Mouse (Mus musculus): ENCODE measurements around the gene Trio.

The Trio gene

GRCm38 (mm10) chr15:27991892-27992593 is 33.6 kb downstream of the Trio start:
- no peak for DNase-seq (ENCODE audit: low spot score)

DNA sequence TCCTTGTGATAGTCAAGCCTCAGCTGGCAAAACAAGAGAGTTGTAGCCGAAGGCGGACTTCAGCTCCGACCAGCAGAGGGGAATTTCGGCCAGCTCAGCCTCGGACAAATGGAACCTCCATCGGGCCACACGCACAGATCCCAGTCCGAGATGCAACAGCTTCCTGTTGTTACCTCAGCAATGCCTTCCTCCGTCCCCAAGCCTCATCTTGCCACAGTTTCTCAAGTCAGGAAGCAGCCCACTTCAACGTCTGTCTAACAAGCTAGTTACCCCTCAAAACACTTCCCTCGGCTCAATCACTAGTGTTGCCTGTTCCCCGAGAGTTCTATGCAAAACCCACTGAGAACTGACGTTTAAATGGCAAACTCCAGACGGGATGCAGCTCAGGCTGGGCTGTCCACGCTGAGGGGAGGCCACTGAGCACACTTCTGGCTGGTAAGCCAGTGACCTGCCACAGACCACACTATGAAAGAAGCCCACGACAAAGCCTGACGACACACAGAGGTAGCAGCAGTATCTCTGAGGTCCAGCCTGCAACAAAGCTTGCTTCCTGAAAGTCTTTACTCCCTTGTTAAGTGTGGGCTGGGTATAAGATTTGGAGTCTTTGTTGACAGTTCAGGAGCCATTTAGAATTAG is 34.5 kb downstream of the Trio start:
- no peak for DNase-seq (ENCODE audit: low spot score)

DNA sequence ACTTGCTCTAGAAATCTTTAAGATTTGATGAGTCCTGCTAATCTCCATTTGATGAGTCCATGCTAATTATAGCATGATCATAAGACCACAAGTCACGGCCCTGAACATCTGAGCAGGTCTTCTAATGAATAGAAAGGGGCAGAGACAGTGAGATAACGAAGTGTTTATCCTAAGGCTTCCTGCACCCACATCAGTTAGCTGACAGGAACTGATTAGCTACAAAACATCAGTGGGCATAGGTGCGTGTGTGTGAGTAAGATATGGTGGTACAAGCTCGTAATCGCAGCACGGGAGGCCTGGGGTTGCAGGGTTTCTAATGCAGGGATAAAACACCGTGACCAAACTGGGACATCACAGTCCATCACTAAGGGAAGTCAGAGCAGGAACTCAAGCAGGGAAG is 37.7 kb downstream of the Trio start:
- no peak for DNase-seq (ENCODE audit: low spot score)

DNA sequence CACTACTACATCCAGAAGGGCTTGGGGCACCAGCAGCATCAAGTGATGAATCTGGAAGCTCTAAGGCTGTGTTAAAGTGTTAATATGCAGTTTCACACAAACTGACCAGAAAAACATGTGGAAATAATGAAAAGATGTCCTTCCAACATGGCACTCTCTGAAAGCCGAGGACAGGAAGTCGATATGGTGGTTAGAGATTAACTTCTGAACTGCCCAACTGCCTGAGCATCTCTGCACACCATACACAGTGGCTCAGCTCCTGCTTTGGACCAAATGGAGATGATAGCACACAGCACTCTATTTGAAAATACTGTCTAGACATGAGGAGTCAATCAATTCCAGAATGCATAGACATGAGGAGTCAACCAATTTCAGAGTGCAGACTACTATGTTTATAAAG is 40.8 kb downstream of the Trio start:
- DNase-seq (ENCODE audit: low spot score), result no peak

DNA sequence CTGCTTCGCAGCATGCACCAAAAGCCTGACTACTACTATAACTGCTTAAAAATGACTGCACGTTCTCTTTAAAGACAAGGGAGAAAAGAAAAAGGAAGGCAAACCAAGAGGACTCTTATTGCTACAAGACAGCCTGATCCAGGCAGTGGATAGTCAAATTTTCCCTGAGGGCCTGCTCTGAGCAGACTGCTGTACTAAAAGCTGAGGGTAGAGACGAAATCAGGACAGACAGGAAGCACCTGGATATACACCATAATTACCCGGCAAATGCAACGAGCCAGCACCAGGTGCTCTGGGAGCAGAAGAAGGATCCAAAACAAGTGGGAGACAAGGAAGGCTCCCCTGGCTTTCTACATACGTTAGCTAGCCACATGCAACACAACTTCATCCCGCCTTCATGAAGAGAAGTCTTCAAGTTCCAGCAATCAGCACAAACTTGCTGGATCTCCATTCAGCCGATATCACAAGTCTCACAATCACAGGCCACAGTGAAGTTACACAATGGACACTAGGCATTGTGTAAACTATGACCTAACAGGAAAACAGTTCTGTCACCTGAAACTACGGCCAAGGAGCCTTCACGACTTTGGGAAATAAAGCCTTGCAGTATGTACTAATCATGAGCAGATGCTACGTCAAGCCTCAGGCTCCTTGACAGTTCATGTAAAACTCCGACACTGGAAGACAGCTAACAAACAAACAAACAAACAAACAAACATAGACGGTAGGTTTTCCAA is 43.7 kb downstream of the Trio start:
- DNase-seq (ENCODE audit: low spot score), result no peak

DNA sequence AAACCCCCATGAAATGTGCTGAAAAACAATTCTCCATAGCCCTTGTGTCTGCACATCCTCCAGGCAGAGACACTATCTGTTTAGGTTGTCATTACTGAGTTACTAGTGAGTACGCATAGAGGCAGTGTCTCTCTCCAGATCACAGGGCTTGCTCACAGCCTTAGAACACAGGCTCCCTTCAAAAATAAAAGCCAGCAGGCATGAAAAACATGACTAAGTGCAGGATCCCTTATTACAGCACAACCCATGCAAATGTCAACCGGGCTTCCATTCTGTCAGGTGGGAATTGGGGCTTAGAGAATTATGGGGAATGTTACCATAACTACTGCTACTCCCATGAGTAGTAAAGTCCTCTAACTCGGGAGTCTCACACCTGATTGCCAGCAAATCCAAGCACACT is 44.4 kb downstream of the Trio start:
- no peak for DNase-seq (ENCODE audit: low spot score)

DNA sequence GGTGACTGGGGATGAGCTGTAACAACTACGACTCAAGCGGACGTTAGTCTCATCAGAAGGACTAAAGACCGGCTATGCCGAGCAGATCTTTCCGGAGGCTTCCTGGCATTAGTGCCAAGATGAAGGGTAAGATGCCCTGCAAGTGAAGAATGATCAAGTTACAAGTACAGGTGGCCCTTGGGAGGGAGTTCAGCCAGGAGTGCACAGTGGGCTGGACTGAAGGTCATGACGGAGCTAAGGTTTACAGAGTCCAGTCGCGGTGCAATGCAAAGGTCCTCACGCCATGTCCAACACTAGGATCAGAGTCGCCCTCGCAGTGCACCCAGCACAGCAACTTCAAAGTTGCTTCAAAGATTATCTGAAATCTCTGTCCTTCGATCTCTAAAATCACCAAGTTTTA is 45.2 kb downstream of the Trio start:
- DNase-seq (ENCODE audit: low spot score), result no peak

- DNase-seq (ENCODE audit: low spot score), result no peak
Observed at GRCm38 (mm10) chr15:27976950-27977349, 48.7 kb downstream of the Trio start.

DNA sequence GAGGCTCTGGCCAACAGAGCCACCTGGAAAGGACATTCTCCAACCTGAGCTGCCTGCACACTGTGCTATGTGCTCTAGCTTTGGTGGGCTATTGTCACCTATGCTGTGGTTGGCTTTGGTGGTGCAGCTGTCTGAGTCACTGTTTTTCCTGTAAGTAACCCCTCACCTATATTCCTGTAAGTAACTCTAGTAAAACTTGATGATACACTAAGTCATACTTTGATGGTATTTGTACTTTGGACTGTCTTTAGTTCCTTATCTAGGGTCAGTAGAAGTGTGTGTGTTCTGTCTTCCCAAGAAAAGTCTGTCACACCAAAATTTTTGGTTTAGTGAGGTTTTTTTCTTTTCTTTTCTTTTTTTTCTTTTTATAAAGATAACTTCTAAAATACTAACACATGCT is 49.3 kb downstream of the Trio start:
- DNase-seq (ENCODE audit: low spot score), result no peak

GRCm38 (mm10) chr15:27974637-27975036 is 51.0 kb downstream of the Trio start:
- DNase-seq (ENCODE audit: low spot score), result no peak

DNA sequence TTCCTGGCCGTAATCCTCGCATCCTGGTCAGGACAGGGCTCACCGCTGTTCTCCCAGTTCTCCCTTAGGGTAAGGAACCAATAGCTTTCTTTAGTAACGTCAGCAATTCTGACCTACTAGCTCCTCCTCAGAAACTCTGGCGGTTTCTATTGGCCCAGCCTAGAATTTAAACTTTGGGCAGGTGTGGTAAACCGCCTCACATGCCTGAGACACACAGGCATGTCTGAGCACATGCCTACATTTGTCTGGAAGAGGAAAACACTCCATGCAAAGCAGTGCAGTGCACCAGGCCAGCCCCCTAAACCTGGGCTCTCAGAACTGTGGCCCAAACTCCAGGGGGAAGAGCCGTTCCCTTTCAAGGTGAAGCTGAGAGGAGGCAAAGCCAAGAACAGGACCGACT is 57.5 kb downstream of the Trio start:
- DNase-seq (ENCODE audit: low spot score), result no peak

DNA sequence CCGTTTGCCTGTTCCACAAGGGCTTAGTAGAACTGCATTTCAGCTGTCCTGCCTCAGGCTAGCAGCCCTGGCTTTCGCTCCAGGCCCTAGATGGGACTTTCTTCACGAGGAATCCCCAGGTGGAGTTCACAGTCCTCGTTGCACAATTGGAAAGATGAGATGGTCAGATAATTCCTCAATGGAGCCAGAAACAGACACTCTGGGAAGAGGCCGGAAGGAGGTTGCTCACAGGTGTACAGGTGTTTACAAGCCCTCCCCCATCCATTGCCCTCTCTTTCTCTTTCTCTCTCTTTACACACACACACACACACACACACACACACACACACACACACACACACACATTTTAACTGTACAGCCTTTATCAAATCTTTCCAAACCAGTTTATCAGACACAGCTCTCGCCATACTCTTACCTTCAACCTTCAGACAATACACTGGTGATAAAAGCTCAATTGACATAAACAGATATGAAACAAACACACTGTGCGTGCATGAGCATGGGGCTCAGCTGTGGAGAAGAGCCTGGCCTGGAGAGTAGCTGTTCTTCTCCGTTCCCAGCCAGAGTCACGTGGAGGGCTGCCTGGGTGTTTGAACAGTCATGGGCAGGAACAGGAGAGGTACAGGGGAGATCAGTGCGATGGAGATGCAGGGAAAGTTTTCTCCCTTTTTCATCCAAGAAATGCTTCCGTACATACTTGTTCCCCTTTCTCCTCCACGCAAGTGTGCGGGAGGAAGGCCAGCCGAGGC is 58.3 kb downstream of the Trio start:
- no peak for DNase-seq (ENCODE audit: low spot score)

GRCm38 (mm10) chr15:27964877-27965276 is 60.8 kb downstream of the Trio start:
- no peak for DNase-seq (ENCODE audit: low spot score)

DNA sequence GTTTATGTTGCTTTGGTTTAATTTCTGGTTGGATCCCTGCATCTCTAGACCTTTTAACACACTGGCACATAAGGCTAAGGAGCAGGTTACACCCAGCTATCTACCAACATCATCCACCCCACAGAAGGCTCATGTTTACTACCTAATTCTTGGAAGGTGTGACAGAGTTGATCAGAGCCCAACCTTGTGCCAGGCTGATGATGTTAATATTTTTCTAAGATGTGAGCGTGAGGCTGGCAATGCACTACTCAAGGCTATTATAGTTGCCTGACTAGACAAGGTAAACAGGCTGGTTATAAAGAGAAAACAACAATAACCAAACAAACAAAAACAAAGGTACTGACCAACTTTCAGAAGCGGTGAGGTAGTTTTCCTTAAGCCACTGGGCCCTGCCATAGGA is 62.1 kb downstream of the Trio start:
- no peak for DNase-seq (ENCODE audit: low spot score)

GRCm38 (mm10) chr15:27960642-27961041 is 65.0 kb downstream of the Trio start:
- no peak for DNase-seq (ENCODE audit: low spot score)

DNA sequence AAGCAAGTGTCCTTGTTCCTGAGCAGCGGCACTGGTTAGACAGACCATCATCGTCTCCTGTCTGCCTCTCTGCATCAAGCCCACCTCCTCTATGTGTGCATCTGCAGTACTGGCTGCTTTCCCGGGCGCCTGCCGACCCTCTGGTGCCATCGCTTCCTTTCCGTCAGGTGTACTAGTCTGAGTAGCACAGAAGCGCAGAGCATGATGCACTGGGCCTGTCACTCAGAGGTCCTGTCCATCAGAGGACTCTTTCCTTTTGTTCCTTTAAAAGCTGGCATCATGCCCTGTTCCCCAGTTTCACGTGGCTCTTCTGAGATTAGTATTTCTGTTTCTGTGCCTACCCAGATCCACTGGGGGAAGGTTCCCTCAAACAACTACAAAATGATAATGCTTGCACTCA is 67.8 kb downstream of the Trio start:
- no peak for DNase-seq (ENCODE audit: low spot score)

DNA sequence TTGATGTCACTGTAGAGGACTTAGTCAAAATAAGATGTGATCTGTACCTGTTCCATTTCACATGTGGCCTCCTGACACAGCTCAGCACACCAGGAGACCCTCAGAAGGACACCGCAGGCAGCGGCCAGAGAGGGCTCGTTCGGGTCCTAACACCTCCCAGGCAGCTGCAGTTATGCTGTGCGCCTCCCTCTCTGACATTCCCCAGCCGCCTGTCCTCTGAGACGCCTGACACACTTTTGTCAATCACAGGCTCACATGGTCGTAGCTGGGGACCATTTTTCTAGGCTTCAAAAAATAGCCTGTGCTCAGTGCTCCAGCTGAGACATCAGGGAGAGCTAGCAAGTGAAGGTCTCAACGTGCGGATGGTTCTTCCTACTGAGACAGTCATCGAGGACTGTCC is 70.0 kb downstream of the Trio start:
- DNase-seq (ENCODE audit: low spot score), result no peak

DNA sequence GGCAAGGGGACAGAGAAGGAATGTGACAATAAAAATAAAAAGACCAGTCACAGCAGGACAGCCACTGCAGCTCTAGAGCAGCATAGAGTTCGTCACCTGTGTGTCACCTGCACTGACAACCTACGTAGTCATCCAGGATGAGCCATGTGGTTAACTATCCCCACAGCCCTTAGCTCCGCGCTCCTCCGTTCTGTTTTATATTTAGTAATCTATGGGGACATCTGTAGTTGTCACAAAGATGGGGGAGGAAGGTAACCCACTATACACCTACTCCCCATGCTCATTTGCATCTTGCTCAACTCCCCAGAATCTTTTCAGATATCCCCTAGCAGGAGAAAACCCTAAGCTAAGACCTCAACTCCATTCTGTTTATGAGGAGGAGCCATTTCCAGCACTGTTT is 71.3 kb downstream of the Trio start:
- no peak for DNase-seq (ENCODE audit: low spot score)

GRCm38 (mm10) chr15:27953570-27953969 is 72.1 kb downstream of the Trio start:
- DNase-seq (ENCODE audit: low spot score), result no peak

GRCm38 (mm10) chr15:27951195-27951594 is 74.5 kb downstream of the Trio start:
- DNase-seq (ENCODE audit: low spot score), result peak; percentile 46

GRCm38 (mm10) chr15:27949196-27949595 is 76.5 kb downstream of the Trio start:
- no peak for DNase-seq (ENCODE audit: low spot score)

DNA sequence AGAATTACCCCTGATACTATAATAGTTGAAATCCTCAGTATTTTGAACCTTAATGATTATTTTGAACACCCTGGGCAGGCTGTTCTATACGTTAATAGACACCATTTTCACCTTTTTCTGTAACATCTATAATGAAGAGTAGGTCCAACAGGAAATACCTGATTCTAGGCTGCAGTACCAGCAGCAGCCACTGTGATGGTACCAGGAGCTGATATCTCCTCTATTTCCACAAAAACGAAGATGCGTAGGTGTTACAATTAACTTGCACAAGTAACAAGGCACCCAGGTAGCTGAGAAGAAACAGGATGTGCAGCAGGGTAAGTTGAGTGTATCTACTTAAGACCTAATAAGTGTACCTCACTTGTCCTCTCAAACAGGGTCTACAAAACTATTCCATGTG is 77.8 kb downstream of the Trio start:
- no peak for DNase-seq (ENCODE audit: low spot score)

DNA sequence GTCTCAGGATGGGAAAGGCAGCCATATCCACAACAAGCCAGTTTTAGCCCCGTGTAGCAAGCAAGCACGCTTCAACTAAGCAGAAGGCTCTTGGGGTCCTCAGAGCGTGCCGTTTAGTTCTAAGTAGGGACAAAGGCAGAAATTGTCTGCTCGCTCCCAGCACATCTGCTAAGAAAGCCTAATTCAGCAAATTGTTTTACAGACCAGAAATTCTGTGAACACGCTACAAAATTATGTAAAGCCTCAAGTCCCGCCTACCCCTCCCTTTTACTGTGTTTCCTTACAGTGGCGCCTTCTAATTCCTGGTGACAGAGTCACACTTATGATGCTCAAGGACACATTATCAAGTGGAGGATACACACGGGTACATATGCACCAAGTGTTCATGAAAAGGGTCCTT is 80.1 kb downstream of the Trio start:
- no peak for DNase-seq (ENCODE audit: low spot score)
